14 mouse cellular contexts compared by ENCODE assay signal in the genomic region with DNA sequence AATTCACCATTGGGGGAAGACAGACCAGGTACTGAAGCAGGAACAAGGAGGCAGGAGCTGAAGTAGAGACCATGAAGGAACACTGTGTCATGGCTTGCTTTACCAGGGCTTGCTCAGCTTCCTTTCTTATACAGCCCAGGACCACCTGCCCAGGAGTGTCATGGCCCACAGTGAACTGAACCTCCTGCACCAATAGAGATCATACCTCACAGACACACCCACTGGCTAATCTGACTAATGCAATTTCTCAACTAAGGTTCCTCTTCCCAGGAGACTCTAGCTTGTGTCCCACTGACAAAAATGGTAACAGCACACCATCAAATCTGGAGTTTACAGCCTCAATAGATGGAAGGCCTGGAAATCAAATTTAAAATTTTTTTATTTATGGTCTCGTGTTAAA.
"Had no signal": no experiment of that assay in that cellular context is flagged by ENCODE, and none has a peak within 500 bp of the region (broad histone marks: within the 10 kb centered on the region; RNA-seq: fewer than 3 reads in every experiment).

No protein-coding gene starts in this region.

- H3K9me3 ChIP-seq: intestine, embryonic 15.5 days; limb, embryonic 12.5 days; limb, embryonic 15.5 days had no signal

- H3K4me3 ChIP-seq: intestine, embryonic 15.5 days; limb, embryonic 12.5 days; limb, embryonic 15.5 days had no signal

- H3K4me1 ChIP-seq: intestine, embryonic 15.5 days; limb, embryonic 12.5 days; limb, embryonic 15.5 days had no signal

- H3K36me3 ChIP-seq: intestine, embryonic 15.5 days; limb, embryonic 12.5 days; limb, embryonic 15.5 days had no signal

- H3K27me3 ChIP-seq: intestine, embryonic 15.5 days; limb, embryonic 12.5 days; limb, embryonic 15.5 days had no signal

- DNase-seq: kidney, postnatal 4 days; left cerebral cortex, postnatal 4 days; liver, postnatal 0 days; lung, embryonic 14.5 days; midbrain, embryonic 14.5 days; thymus, postnatal 25 days had no signal

- H3K27ac ChIP-seq: intestine, embryonic 15.5 days; limb, embryonic 12.5 days; limb, embryonic 15.5 days; liver, embryonic 14.5 days; macrophage had no signal

- H3K4me2 ChIP-seq: intestine, embryonic 15.5 days; limb, embryonic 12.5 days; limb, embryonic 15.5 days; liver, embryonic 11.5 days; lung, embryonic 14.5 days; midbrain, embryonic 11.5 days had no signal

- ATAC-seq: intestine, embryonic 15.5 days; liver, postnatal 0 days; lung, postnatal 0 days had no signal

- H3K9ac ChIP-seq: intestine, embryonic 15.5 days; limb, embryonic 12.5 days; limb, embryonic 15.5 days; liver, embryonic 14.5 days; liver, postnatal 0 days; lung, embryonic 14.5 days had no signal
